Mouse (Mus musculus): ENCODE results near the gene Prelp.
"Not testable (repeated sequence)": the region's sequence is repeated elsewhere in the genome, so short reads cannot be mapped to it uniquely, and the experiment has no call there.

Prelp gene

GRCm38 (mm10) chr1:133921304-133921751, at the start of gene Prelp:
Prelp (minus strand) TSS chr1:133921414.
- peak; percentile 16 for DNase-seq (ENCODE audit: low read depth, low spot score)

GRCm38 (mm10) chr1:133969427-133969826, 48.2 kb upstream of the Prelp start:
- no peak for DNase-seq (ENCODE audit: low read depth, low spot score)

GRCm38 (mm10) chr1:133968788-133969325, 47.6 kb upstream of the Prelp start:
- DNase-seq (ENCODE audit: low read depth, low spot score) = no peak

- DNase-seq (ENCODE audit: low read depth, low spot score) = no peak
Measured at GRCm38 (mm10) chr1:133967481-133968017, 46.3 kb upstream of the Prelp start.

- no peak for DNase-seq (ENCODE audit: low read depth, low spot score)
Measured at GRCm38 (mm10) chr1:133966044-133966443, 44.8 kb upstream of the Prelp start.

- no peak for DNase-seq (ENCODE audit: low read depth, low spot score)
Measured at GRCm38 (mm10) chr1:133965298-133965697, 44.1 kb upstream of the Prelp start.

GRCm38 (mm10) chr1:133964742-133965141, 43.5 kb upstream of the Prelp start:
- DNase-seq (ENCODE audit: low read depth, low spot score) = no peak

GRCm38 (mm10) chr1:133963578-133963977, 42.4 kb upstream of the Prelp start:
- DNase-seq (ENCODE audit: low read depth, low spot score) = not testable (repeated sequence)

GRCm38 (mm10) chr1:133963128-133963527, 41.9 kb upstream of the Prelp start:
- not testable (repeated sequence) for DNase-seq (ENCODE audit: low read depth, low spot score)

- peak; percentile 31 for DNase-seq (ENCODE audit: low read depth, low spot score)
Measured at GRCm38 (mm10) chr1:133961281-133962134, 40.3 kb upstream of the Prelp start.

- DNase-seq (ENCODE audit: low read depth, low spot score) = no peak
Measured at GRCm38 (mm10) chr1:133959521-133959920, 38.3 kb upstream of the Prelp start.

GRCm38 (mm10) chr1:133954009-133954408, 32.8 kb upstream of the Prelp start:
- DNase-seq (ENCODE audit: low read depth, low spot score) = no peak

GRCm38 (mm10) chr1:133953261-133953742, 32.1 kb upstream of the Prelp start:
- no peak for DNase-seq (ENCODE audit: low read depth, low spot score)

GRCm38 (mm10) chr1:133951598-133951997, 30.4 kb upstream of the Prelp start:
- no peak for DNase-seq (ENCODE audit: low read depth, low spot score)

GRCm38 (mm10) chr1:133950061-133950782, 29.0 kb upstream of the Prelp start:
- DNase-seq (ENCODE audit: low read depth, low spot score) = no peak

- no peak for DNase-seq (ENCODE audit: low read depth, low spot score)
Measured at GRCm38 (mm10) chr1:133945106-133945505, 23.9 kb upstream of the Prelp start.

- DNase-seq (ENCODE audit: low read depth, low spot score) = no peak
Measured at GRCm38 (mm10) chr1:133941904-133942303, 20.7 kb upstream of the Prelp start.

- no peak for DNase-seq (ENCODE audit: low read depth, low spot score)
Measured at GRCm38 (mm10) chr1:133941158-133941860, 20.1 kb upstream of the Prelp start.

- DNase-seq (ENCODE audit: low read depth, low spot score) = no peak
Measured at GRCm38 (mm10) chr1:133940481-133941092, 19.4 kb upstream of the Prelp start.

- no peak for DNase-seq (ENCODE audit: low read depth, low spot score)
Measured at GRCm38 (mm10) chr1:133939708-133940107, 18.5 kb upstream of the Prelp start.

- DNase-seq (ENCODE audit: low read depth, low spot score) = no peak
Measured at GRCm38 (mm10) chr1:133936169-133936568, 15.0 kb upstream of the Prelp start.
